Mouse (Mus musculus) myocyte (in vitro differentiated cells): ENCODE measurements around the gene Vmn1r85. TPM values are rescaled to one million over a fixed set of nuclear protein-coding genes. Genes with fewer than 3 reads are reported as not detected.
A peak's percentile ranks its signal among the peaks of the same experiment; 100 is the strongest.

Experiments used
- H3K27me3 ChIP-seq: one replicate; pipeline ENCODE4 v1.6.1; 2011; ENCODE audit not compliant: control insufficient read depth, insufficient read depth, insufficient read length
- H3K36me3 ChIP-seq: one replicate; pipeline ENCODE4 v1.6.1; 2011; ENCODE audit not compliant: control insufficient read depth, insufficient read depth
- H3K4me2 ChIP-seq: one replicate; pipeline ENCODE4 v1.6.1; 2011; ENCODE audit warnings: low read depth, control low read depth
- H3K4me3 ChIP-seq: one replicate; pipeline ENCODE4 v1.5.1; 2011; ENCODE audit warnings: mild to moderate bottlenecking, control low read depth, moderate library complexity
- H3K79me2 ChIP-seq: one replicate; pipeline ENCODE4 v1.6.1; 2011; ENCODE audit not compliant: control insufficient read depth, insufficient read depth
- H3ac ChIP-seq: one replicate; pipeline ENCODE4 v1.6.1; 2011; ENCODE audit not compliant: control insufficient read depth, insufficient read length
- CEBPB ChIP-seq: IDR thresholded peaks from 2 replicates; pipeline ENCODE4 v1.6.1; 2011; ENCODE audit warnings: mild to moderate bottlenecking, moderate library complexity; ENCODE audit not compliant: poor library complexity, insufficient read depth, severe bottlenecking
- E2F4 ChIP-seq: IDR thresholded peaks from one replicate; pipeline ENCODE4 v1.6.1; 2011; ENCODE audit warnings: mild to moderate bottlenecking, control low read depth, moderate library complexity; ENCODE audit not compliant: insufficient read depth
- MAX ChIP-seq: IDR thresholded peaks from one replicate; pipeline ENCODE4 v1.6.1; 2011; ENCODE audit warnings: low read depth, mild to moderate bottlenecking, control low read depth
- MYOD1 ChIP-seq, 3 experiments: IDR thresholded peaks; one replicate each; pipeline ENCODE4 v1.6.1; 2011; ENCODE audit warnings: control low read depth in 2 of 3, low read depth in 2 of 3, mild to moderate bottlenecking in 2 of 3, moderate library complexity in 1 of 3; ENCODE audit not compliant: insufficient read length in 2 of 3, control insufficient read depth in 1 of 3
- MYOG ChIP-seq, 3 experiments: IDR thresholded peaks; one replicate each; pipeline ENCODE4 v1.6.1; 2011; ENCODE audit warnings: control low read depth in 2 of 3, low read depth in 2 of 3, mild to moderate bottlenecking in 2 of 3; ENCODE audit not compliant: insufficient read length in 2 of 3, control insufficient read depth in 1 of 3, insufficient read depth in 1 of 3
- POLR2A ChIP-seq: IDR thresholded peaks from one replicate; pipeline ENCODE4 v1.6.1; 2011; ENCODE audit warnings: low read depth, mild to moderate bottlenecking, control low read depth, moderate library complexity; ENCODE audit not compliant: insufficient read length
- POLR2AphosphoS2 ChIP-seq: IDR thresholded peaks from one replicate; pipeline ENCODE4 v1.6.1; 2011; ENCODE audit warnings: low read depth, control low read depth; ENCODE audit not compliant: insufficient read length
- REST ChIP-seq: IDR thresholded peaks from one replicate; pipeline ENCODE4 v1.6.1; 2011; ENCODE audit warnings: mild to moderate bottlenecking, control low read depth, moderate library complexity; ENCODE audit not compliant: insufficient read depth, insufficient read length
- SRF ChIP-seq: IDR thresholded peaks from one replicate; pipeline ENCODE4 v1.6.1; 2011; ENCODE audit warnings: low read depth; ENCODE audit not compliant: control insufficient read depth, insufficient read length
- TCF12 ChIP-seq: IDR thresholded peaks from one replicate; pipeline ENCODE4 v1.6.1; 2011; ENCODE audit warnings: mild to moderate bottlenecking, control low read depth; ENCODE audit not compliant: poor library complexity, insufficient read depth, severe bottlenecking
- TCF3 ChIP-seq: IDR thresholded peaks from one replicate; pipeline ENCODE4 v1.6.1; 2011; ENCODE audit warnings: low read depth, control low read depth; ENCODE audit not compliant: insufficient read length
- USF1 ChIP-seq: IDR thresholded peaks from one replicate; pipeline ENCODE4 v1.6.1; 2011; ENCODE audit warnings: low read depth, mild to moderate bottlenecking, control low read depth, moderate library complexity
- polyA plus RNA-seq: library from polyadenylated mRNA; unstranded; fragments of >200 nt; fragmentation: generic; extraction: Trizol; gene quantifications from one replicate; pipeline ENCODE4 v1.2.1, GENCODE M21; 2012; ENCODE audit warnings: missing spikeins

Vmn1r85 gene
- polyA plus RNA-seq, 1 experiment = not detected

DNA sequence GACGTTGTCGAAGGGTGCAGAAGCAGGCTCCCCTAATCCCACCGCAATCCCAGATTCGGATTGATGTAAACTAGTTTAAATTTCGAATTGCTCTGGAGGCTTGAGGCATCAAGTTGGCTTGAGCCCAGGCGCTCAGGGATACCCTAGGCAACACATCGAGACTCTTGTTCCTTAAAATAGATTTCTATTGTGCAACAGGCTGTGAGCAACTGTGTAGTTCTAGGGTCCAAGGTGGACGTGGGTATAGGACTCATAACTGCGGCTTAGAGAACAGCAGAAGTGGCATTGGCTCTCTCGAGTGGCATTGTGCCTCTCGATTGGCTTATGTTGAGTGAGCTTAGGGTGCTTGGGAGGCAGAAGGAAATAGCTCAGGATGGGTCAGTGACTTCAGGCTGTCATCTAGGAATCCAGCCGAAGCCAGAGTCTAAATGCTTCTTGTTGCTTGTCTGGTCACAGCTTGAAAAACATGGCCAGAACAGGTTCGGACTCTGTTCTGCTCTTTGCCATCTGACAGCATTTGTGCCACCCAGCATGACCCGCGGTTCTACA, 56.3 kb downstream of the Vmn1r85 start:
- Histone ChIP-seq H3K27me3 (no peaks in the 10 kb centered on the region), H3K79me2 (peaks cover 21% of the 10 kb centered on the region), H3ac (peak overlapping the region; percentile 93), H3K4me2 (peak overlapping the region; percentile 92), H3K36me3 (peaks cover 8% of the 10 kb centered on the region), H3K4me3 (peak overlapping the region; percentile 90)
- TF ChIP-seq MYOD1 (IDR thresholded peaks at IDR 0.05; ENCODE audit: control insufficient read depth in 1 of 3, insufficient read length in 2 of 3, low read depth in 2 of 3) = no peak
- no peak for TF ChIP-seq POLR2A
- TF ChIP-seq TCF12 = no peak
- TF ChIP-seq CEBPB = peak; percentile 88
- no peak for TF ChIP-seq MYOG (IDR thresholded peaks at IDR 0.05; ENCODE audit: control insufficient read depth in 1 of 3, insufficient read depth in 1 of 3, insufficient read length in 2 of 3, low read depth in 2 of 3)
- TF ChIP-seq E2F4 = no peak

DNA sequence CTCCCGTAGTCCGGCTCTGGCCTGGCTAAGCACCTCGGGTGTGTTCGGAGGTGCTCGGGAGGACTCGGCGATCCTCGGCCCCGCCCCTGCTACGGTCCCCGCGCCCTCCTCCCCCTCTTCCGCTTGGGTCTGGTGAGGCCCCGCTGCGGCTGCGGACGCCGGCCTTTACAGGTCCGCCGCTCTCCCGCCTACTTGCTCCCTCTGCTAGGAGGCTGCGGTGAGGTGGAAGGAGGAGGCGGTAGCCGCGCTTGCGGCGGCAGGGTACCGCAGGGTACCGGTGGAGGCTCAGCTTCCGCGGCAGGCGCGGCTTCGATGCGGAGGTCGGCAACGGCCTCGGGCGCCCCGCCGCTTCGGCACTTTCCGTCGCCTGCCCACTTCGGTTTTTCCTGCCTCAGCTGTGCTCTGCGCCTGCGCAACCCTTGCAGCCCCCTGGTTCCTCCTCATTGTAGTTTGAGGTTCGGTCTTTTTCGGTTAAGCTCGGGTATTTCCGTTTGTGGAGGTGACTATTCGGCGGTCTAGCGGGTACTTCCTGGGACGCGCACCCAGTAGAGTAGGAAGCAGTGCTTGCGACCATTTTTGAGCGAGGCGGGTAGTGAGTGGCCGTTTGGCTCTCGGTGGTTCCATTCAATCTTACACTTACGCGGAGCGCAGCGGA, 56.9 kb downstream of the Vmn1r85 start, which contains the start of gene Ube2m:
TSS of gene Ube2m (minus strand) at position 375 of the 655 bp plus-strand sequence.
- peak within 1 kb of the TSS; percentile 93 for H3ac ChIP-seq
- peaks cover 8% of the 10 kb centered on the region for H3K36me3 ChIP-seq
- H3K79me2 ChIP-seq = peaks cover 21% of the 10 kb centered on the region
- TF ChIP-seq POLR2AphosphoS2 (peak; percentile 86), MYOG (IDR thresholded peaks at IDR 0.05; ENCODE audit: control insufficient read depth in 1 of 3, insufficient read depth in 1 of 3, insufficient read length in 2 of 3, low read depth in 2 of 3) (peak in 1 of 3 experiments; percentile 23), TCF3 (no peak), TCF12 (no peak), USF1 (no peak), SRF (no peak), CEBPB (no peak), MAX (no peak), POLR2A (peak; percentile 96), MYOD1 (IDR thresholded peaks at IDR 0.05; ENCODE audit: control insufficient read depth in 1 of 3, insufficient read length in 2 of 3, low read depth in 2 of 3) (peak in 1 of 3 experiments; percentile 32), REST (no peak), E2F4 (no peak)
- H3K4me3 ChIP-seq = peak within 1 kb of the TSS; percentile 90
- peak within 1 kb of the TSS; percentile 92 for H3K4me2 ChIP-seq
- no peaks in the 10 kb centered on the region for H3K27me3 ChIP-seq

DNA sequence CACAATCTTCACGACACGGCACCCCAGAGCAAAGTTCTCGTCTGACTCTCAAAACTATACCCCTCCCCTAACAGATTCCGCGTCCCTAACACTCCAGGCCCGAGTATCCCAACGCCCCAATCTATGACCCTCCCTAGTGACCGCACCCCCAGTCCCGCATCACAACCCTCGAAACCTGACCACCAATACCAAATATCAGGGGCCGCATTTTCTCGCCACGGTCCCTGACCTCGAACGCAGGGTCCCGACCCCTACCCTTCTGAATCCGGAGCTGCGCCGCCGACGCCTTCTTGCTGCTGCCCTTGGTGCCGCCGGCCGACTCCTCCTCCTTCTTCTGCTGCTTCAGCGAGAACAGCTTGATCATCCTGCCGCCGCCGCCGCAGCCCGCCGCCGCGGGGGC, 57.6 kb downstream of the Vmn1r85 start:
- peak overlapping the region; percentile 84 for H3K4me2 ChIP-seq
- no peak for TF ChIP-seq POLR2A
- TF ChIP-seq TCF3 = no peak
- no peak for TF ChIP-seq TCF12
- TF ChIP-seq USF1 = no peak
- TF ChIP-seq POLR2AphosphoS2 = no peak
- no peak for TF ChIP-seq E2F4
- TF ChIP-seq MYOD1 (IDR thresholded peaks at IDR 0.05; ENCODE audit: control insufficient read depth in 1 of 3, insufficient read length in 2 of 3, low read depth in 2 of 3) = no peak
- TF ChIP-seq REST = no peak
- no peak for TF ChIP-seq MYOG (IDR thresholded peaks at IDR 0.05; ENCODE audit: control insufficient read depth in 1 of 3, insufficient read depth in 1 of 3, insufficient read length in 2 of 3, low read depth in 2 of 3)
- TF ChIP-seq MAX = no peak
- no peak for TF ChIP-seq SRF
- TF ChIP-seq CEBPB = no peak
- peaks cover 14% of the 10 kb centered on the region for H3K36me3 ChIP-seq
- peak overlapping the region; percentile 93 for H3ac ChIP-seq
- no peaks in the 10 kb centered on the region for H3K27me3 ChIP-seq
- H3K4me3 ChIP-seq = peak overlapping the region; percentile 90
- H3K79me2 ChIP-seq = peaks cover 21% of the 10 kb centered on the region

DNA sequence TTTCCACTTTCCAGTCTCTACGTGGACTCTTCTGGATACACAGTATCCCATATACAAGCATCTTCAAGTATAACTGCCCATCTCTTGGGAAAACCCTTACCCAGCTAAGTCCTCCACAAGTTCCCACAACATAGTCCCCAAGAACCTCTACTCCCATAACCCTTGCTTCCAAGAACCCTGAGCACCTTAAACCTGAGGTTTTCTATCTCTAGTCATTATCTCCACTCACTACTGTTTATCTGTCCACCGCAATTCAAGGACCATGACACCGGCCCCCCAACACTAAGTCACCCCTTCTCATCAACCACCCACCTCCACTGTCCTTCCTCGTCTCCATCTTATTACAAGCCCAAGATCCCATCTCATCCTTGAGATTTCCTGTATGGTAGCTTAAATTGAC, 58.2 kb downstream of the Vmn1r85 start:
- TF ChIP-seq TCF12 (no peak), USF1 (no peak), POLR2A (no peak), MAX (no peak), TCF3 (no peak), E2F4 (no peak), SRF (no peak), CEBPB (no peak), MYOD1 (IDR thresholded peaks at IDR 0.05; ENCODE audit: control insufficient read depth in 1 of 3, insufficient read length in 2 of 3, low read depth in 2 of 3) (no peak), POLR2AphosphoS2 (no peak), REST (no peak), MYOG (IDR thresholded peaks at IDR 0.05; ENCODE audit: control insufficient read depth in 1 of 3, insufficient read depth in 1 of 3, insufficient read length in 2 of 3, low read depth in 2 of 3) (no peak)
- peaks cover 21% of the 10 kb centered on the region for H3K79me2 ChIP-seq
- peak overlapping the region; percentile 93 for H3ac ChIP-seq
- peak overlapping the region; percentile 84 for H3K4me2 ChIP-seq
- H3K36me3 ChIP-seq = peaks cover 20% of the 10 kb centered on the region
- peak overlapping the region; percentile 90 for H3K4me3 ChIP-seq
- H3K27me3 ChIP-seq = no peaks in the 10 kb centered on the region
